13 mouse cellular contexts compared by ENCODE assay signal in the genomic region with DNA sequence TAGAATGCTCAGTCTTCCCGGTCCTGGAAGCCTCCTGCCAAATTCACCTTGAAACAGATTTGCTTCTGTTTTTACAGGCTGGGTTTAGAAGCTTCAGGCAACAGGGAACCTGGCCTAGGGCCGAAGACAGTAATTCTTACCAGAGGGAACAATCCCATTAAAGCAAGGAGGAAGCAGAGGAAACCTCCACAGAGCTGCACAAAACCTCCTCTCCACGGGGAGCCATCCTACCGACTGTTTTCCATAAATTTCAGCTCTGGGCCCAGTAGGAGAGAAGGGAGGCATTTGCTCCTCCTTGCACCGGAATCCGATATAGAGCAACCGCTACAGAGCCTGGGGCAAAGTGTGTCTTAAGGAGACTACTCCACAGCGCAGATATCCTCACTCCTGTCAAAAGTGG.
DNase-seq lines count a peak whose midpoint lies in the region; ATAC-seq and TF ChIP-seq lines count a peak whose summit lies in the region.
"Had no signal": no experiment of that assay in that cellular context is flagged by ENCODE, and none has a peak within 500 bp of the region (broad histone marks: within the 10 kb centered on the region; RNA-seq: fewer than 3 reads in every experiment).

No protein-coding gene starts in this region.

- no peak for DNase-seq in forebrain, embryonic 10.5 days (ENCODE audit: extremely low spot score, low spot score)
- no peak for DNase-seq in forebrain, postnatal 0 days
- peak; percentile 57 for DNase-seq in brain, embryonic 14.5 days (ENCODE audit: low read depth)
- peak; percentile 48 for DNase-seq in forelimb bud, embryonic 11.5 days (ENCODE audit: low read depth, low spot score)
- DNase-seq in adrenal gland, adult 2 months, result no peak
- DNase-seq in liver, postnatal 0 days, result no peak
- DNase-seq in frontal cortex, postnatal 10 days (ENCODE audit: low spot score in 2 of 2), result no peak
- DNase-seq: gastrocnemius, postnatal 14 days; lung, postnatal 10 days; right cerebral cortex, postnatal 14 days; thymus, postnatal 4 days had no signal

- no peak overlapping the region for H3K4me2 ChIP-seq in forebrain, postnatal 0 days (ENCODE audit: low read depth)
- no peak overlapping the region for H3K4me2 ChIP-seq in midbrain, embryonic 15.5 days
- H3K4me2 ChIP-seq in liver, postnatal 0 days (ENCODE audit: low read depth, low read length), result no peak overlapping the region

- no peak for TF ChIP-seq POLR2A in brain, embryonic 14.5 days (IDR thresholded peaks at IDR 0.05; ENCODE audit: borderline replicate concordance, extremely low read depth, insufficient read depth, insufficient read length, poor library complexity, severe bottlenecking)

- TF ChIP-seq EP300 in liver, postnatal 0 days (IDR thresholded peaks at IDR 0.05; ENCODE audit: low read depth), result no peak

- no peak for ATAC-seq in forebrain, postnatal 0 days
- no peak for ATAC-seq in midbrain, embryonic 15.5 days (replicated peaks)
- no peak for ATAC-seq in liver, postnatal 0 days
- ATAC-seq: inflammation-experienced regulatory T-cells, adult 6 months had no signal

- no peaks in the 10 kb centered on the region; the same call in 1 of the 2 replicates for H3K36me3 ChIP-seq in forebrain, embryonic 10.5 days (replicated peaks)
- H3K36me3 ChIP-seq in forebrain, postnatal 0 days (ENCODE audit: insufficient read depth), result no peaks in the 10 kb centered on the region
- no peaks in the 10 kb centered on the region for H3K36me3 ChIP-seq in midbrain, embryonic 15.5 days (replicated peaks)
- no peaks in the 10 kb centered on the region for H3K36me3 ChIP-seq in liver, postnatal 0 days (replicated peaks; ENCODE audit: insufficient read depth, low read length)

- 1% methylated on average over 8 of the region's 8 CpGs for WGBS in forebrain, embryonic 10.5 days
- 18% methylated on average over 8 of the region's 8 CpGs for WGBS in forebrain, postnatal 0 days
- WGBS in midbrain, embryonic 15.5 days, result 11% methylated on average over 8 of the region's 8 CpGs
- 52% methylated on average over 8 of the region's 8 CpGs for WGBS in liver, postnatal 0 days (ENCODE audit: insufficient replicate concordance)

- H3K4me3 ChIP-seq in forebrain, embryonic 10.5 days, result no peak overlapping the region
- no peak overlapping the region for H3K4me3 ChIP-seq in forebrain, postnatal 0 days (ENCODE audit: low read depth, low read length)
- H3K4me3 ChIP-seq in midbrain, embryonic 15.5 days, result no peak overlapping the region
- H3K4me3 ChIP-seq in liver, postnatal 0 days (ENCODE audit: low read depth, low read length), result no peak overlapping the region

- peaks cover 23% of the 10 kb centered on the region for H3K27me3 ChIP-seq in forebrain, embryonic 10.5 days (ENCODE audit: poor library complexity, severe bottlenecking)
- no peaks in the 10 kb centered on the region; the same call in 1 of the 2 replicates for H3K27me3 ChIP-seq in forebrain, postnatal 0 days (ENCODE audit: insufficient read depth, low read length)
- H3K27me3 ChIP-seq in midbrain, embryonic 15.5 days (replicated peaks), result peaks cover 5% of the 10 kb centered on the region; the same call in 1 of the 2 replicates
- H3K27me3 ChIP-seq in liver, postnatal 0 days (ENCODE audit: insufficient read depth, low read length), result no peaks in the 10 kb centered on the region

- no peaks in the 10 kb centered on the region; the same call in 1 of the 2 replicates for H3K9me3 ChIP-seq in forebrain, embryonic 10.5 days
- H3K9me3 ChIP-seq in forebrain, postnatal 0 days (ENCODE audit: low read length), result no peaks in the 10 kb centered on the region
- H3K9me3 ChIP-seq in midbrain, embryonic 15.5 days, result no peaks in the 10 kb centered on the region
- no peaks in the 10 kb centered on the region for H3K9me3 ChIP-seq in liver, postnatal 0 days (ENCODE audit: low read length)

- H3K27ac ChIP-seq in forebrain, embryonic 10.5 days, result peak overlapping the region; percentile 80
- H3K27ac ChIP-seq in forebrain, postnatal 0 days (ENCODE audit: low read depth, low read length), result no peak overlapping the region
- H3K27ac ChIP-seq in midbrain, embryonic 15.5 days, result peak overlapping the region; percentile 40; the same call in 1 of the 2 replicates
- no peak overlapping the region for H3K27ac ChIP-seq in liver, postnatal 0 days (ENCODE audit: low read depth)

- no peak for TF ChIP-seq CTCF in forebrain, postnatal 0 days (IDR thresholded peaks at IDR 0.05; ENCODE audit: low read depth)
- TF ChIP-seq CTCF in brain, embryonic 14.5 days (IDR thresholded peaks at IDR 0.05; ENCODE audit: borderline replicate concordance, extremely low read depth, insufficient read depth, insufficient read length), result no peak
- no peak for TF ChIP-seq CTCF in liver, postnatal 0 days (IDR thresholded peaks at IDR 0.05; ENCODE audit: low read depth)

- peaks cover 92% of the 10 kb centered on the region for H3K4me1 ChIP-seq in forebrain, embryonic 10.5 days
- H3K4me1 ChIP-seq in forebrain, postnatal 0 days (ENCODE audit: insufficient read depth), result peaks cover 12% of the 10 kb centered on the region; the same call in 1 of the 2 replicates
- H3K4me1 ChIP-seq in midbrain, embryonic 15.5 days, result peaks cover 34% of the 10 kb centered on the region
- H3K4me1 ChIP-seq in liver, postnatal 0 days (ENCODE audit: insufficient read depth), result no peaks in the 10 kb centered on the region

- no peak overlapping the region for H3K9ac ChIP-seq in forebrain, postnatal 0 days
- H3K9ac ChIP-seq in midbrain, embryonic 15.5 days, result no peak overlapping the region
- H3K9ac ChIP-seq in liver, postnatal 0 days (replicated peaks), result no peak overlapping the region

Comparison
In these comparisons a context has a peak if more than half of its experiments do, and no peak if none do; other contexts are left out.
1. H3K27ac ChIP-seq: peak in forebrain, embryonic 10.5 days (single experiment) and midbrain, embryonic 15.5 days (single experiment); none in forebrain, postnatal 0 days (single experiment) and liver, postnatal 0 days (single experiment).
2. DNase-seq: peak in brain, embryonic 14.5 days (single experiment) and forelimb bud, embryonic 11.5 days (single experiment); none in forebrain, embryonic 10.5 days (single experiment), forebrain, postnatal 0 days (single experiment), adrenal gland, adult 2 months (single experiment), liver, postnatal 0 days (single experiment) and frontal cortex, postnatal 10 days (0 of 2).